Mouse (Mus musculus): ENCODE results near the gene Mknk2. TPM values are rescaled to one million over a fixed set of nuclear protein-coding genes. Genes with fewer than 3 reads are reported as not detected.

The Mknk2 gene
- total and polyA plus RNA-seq, 3 experiments: 47.4 to 184 (median 87.1) TPM

DNA sequence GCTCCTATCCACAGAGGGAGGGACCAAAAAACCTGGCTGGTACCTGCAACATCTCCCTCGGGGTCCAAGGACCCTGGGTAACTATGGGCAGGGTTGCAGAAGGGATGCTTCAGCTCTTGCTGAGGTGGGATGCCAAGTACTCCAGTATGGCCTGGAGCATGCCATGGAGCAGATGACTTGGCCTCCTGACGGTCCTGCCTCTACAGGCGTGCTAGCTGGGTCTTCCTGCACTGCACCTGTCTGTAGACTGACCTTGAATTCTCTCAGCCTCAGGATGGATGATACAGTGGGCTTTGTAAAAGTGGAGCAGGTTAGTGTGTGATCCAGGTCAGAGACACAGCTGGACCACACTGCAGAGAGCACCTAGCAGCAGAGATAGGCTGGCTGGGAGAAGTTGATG, 27.6 kb upstream of the Mknk2 start:
- H3K9ac ChIP-seq (ENCODE audit: control insufficient read depth, low read depth, low read length, poor library complexity, severe bottlenecking): no peak overlapping the region
- H3K4me3 ChIP-seq (ENCODE audit: control insufficient read depth in 1 of 2, insufficient read depth in 1 of 2, low read depth in 2 of 2, low read length in 2 of 2): no peak overlapping the region
- peaks cover 2 to 8% of the 10 kb centered on the region in 2 experiments; a peak in 2 of 4 replicates for H3K36me3 ChIP-seq (ENCODE audit: control insufficient read depth in 1 of 2, insufficient read depth in 2 of 2, low read length in 2 of 2)
- no peaks in the 10 kb centered on the region for H3K9me3 ChIP-seq (replicated peaks; ENCODE audit: insufficient read depth, low read length)
- no peak for TF ChIP-seq RAD21 (IDR thresholded peaks at IDR 0.05; ENCODE audit: low read depth, low read length)
- no peak for TF ChIP-seq MAX (IDR thresholded peaks at IDR 0.05; ENCODE audit: low read length)
- no peak for DNase-seq (ENCODE audit: low read depth, low spot score)
- peaks cover 4 to 16% of the 10 kb centered on the region in 2 experiments for H3K4me1 ChIP-seq (ENCODE audit: control insufficient read depth in 1 of 2, insufficient read depth in 2 of 2, low read length in 2 of 2)
- no peak overlapping the region for H3K27ac ChIP-seq (ENCODE audit: control insufficient read depth, low read depth, low read length)
- peaks cover 4% of the 10 kb centered on the region; the same call in 1 of the 2 replicates for H3K79me2 ChIP-seq (ENCODE audit: control insufficient read depth, insufficient read depth, low read length, poor library complexity)
- no peaks in the 10 kb centered on the region for H3K27me3 ChIP-seq (ENCODE audit: control insufficient read depth in 1 of 2, insufficient read depth in 2 of 2, low read length in 2 of 2)

DNA sequence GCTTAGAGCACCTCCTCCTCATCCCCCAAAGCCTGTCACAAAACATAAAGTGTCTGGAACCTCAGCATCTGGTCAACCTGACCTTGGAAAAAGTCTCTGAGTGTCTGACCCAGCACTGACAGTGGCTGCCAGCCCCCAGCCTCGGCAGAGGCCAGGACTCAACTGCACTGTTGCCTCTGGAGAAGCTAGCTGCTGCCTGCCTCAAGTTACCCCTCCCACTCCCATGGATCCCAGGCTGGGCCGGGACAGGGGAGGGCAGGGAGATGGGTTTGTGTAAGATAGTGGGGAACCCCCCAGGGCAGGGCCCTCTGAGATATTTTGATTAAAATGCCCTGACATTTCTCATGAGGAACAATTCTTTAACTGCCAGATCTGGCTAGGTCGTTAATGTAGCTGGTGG, 27.1 kb upstream of the Mknk2 start:
- H3K4me1 ChIP-seq (ENCODE audit: control insufficient read depth in 1 of 2, insufficient read depth in 2 of 2, low read length in 2 of 2): peaks cover 7 to 19% of the 10 kb centered on the region in 2 experiments
- no peak for DNase-seq (ENCODE audit: low read depth, low spot score)
- no peak overlapping the region for H3K27ac ChIP-seq (ENCODE audit: control insufficient read depth, low read depth, low read length)
- H3K4me3 ChIP-seq (ENCODE audit: control insufficient read depth in 1 of 2, insufficient read depth in 1 of 2, low read depth in 2 of 2, low read length in 2 of 2): no peak overlapping the region
- no peak overlapping the region for H3K9ac ChIP-seq (ENCODE audit: control insufficient read depth, low read depth, low read length, poor library complexity, severe bottlenecking)
- no peaks in the 10 kb centered on the region for H3K9me3 ChIP-seq (replicated peaks; ENCODE audit: insufficient read depth, low read length)
- H3K36me3 ChIP-seq (ENCODE audit: control insufficient read depth in 1 of 2, insufficient read depth in 2 of 2, low read length in 2 of 2): peaks cover 2 to 11% of the 10 kb centered on the region in 2 experiments; a peak in 2 of 4 replicates
- TF ChIP-seq GATA1 (IDR thresholded peaks at IDR 0.05; ENCODE audit: low read depth, low read length) (no peak), TBP (IDR thresholded peaks at IDR 0.05; ENCODE audit: low read depth, low read length) (no peak), MYC (IDR thresholded peaks at IDR 0.05; ENCODE audit: low read depth, low read length) (no peak), MEF2A (IDR thresholded peaks at IDR 0.05; ENCODE audit: extremely low read depth, insufficient replicate concordance, low read depth, low read length, poor library complexity, severe bottlenecking) (no peak), ZMIZ1 (IDR thresholded peaks at IDR 0.05; ENCODE audit: low read depth, low read length) (no peak), ZC3H11A (IDR thresholded peaks at IDR 0.05; ENCODE audit: low read depth, low read length) (no peak), ZKSCAN1 (IDR thresholded peaks at IDR 0.05; ENCODE audit: low read depth, low read length) (no peak), POLR2AphosphoS5 (IDR thresholded peaks at IDR 0.05; ENCODE audit: borderline replicate concordance, low read depth, low read length) (no peak), UBTF (IDR thresholded peaks at IDR 0.05; ENCODE audit: borderline replicate concordance, insufficient read depth, low read depth, low read length) (no peak)
- H3K27me3 ChIP-seq (ENCODE audit: control insufficient read depth in 1 of 2, insufficient read depth in 2 of 2, low read length in 2 of 2): no peaks in the 10 kb centered on the region
- H3K79me2 ChIP-seq (ENCODE audit: control insufficient read depth, insufficient read depth, low read length, poor library complexity): peaks cover 4% of the 10 kb centered on the region

GRCm38 (mm10) chr10:80704418-80704817, 26.5 kb upstream of the Mknk2 start:
- Histone ChIP-seq H3K27ac (ENCODE audit: control insufficient read depth, low read depth, low read length) (no peak overlapping the region), H3K4me1 (ENCODE audit: control insufficient read depth in 1 of 2, insufficient read depth in 2 of 2, low read length in 2 of 2) (peaks cover 11 to 23% of the 10 kb centered on the region in 2 experiments), H3K4me3 (ENCODE audit: control insufficient read depth in 1 of 2, insufficient read depth in 1 of 2, low read depth in 2 of 2, low read length in 2 of 2) (no peak overlapping the region), H3K27me3 (ENCODE audit: control insufficient read depth in 1 of 2, insufficient read depth in 2 of 2, low read length in 2 of 2) (no peaks in the 10 kb centered on the region), H3K9ac (ENCODE audit: control insufficient read depth, low read depth, low read length, poor library complexity, severe bottlenecking) (no peak overlapping the region), H3K9me3 (replicated peaks; ENCODE audit: insufficient read depth, low read length) (no peaks in the 10 kb centered on the region), H3K79me2 (ENCODE audit: control insufficient read depth, insufficient read depth, low read length, poor library complexity) (peaks cover 4% of the 10 kb centered on the region), H3K36me3 (ENCODE audit: control insufficient read depth in 1 of 2, insufficient read depth in 2 of 2, low read length in 2 of 2) (peaks cover 2 to 13% of the 10 kb centered on the region in 2 experiments; a peak in 2 of 4 replicates)
- no peak for DNase-seq (ENCODE audit: low read depth, low spot score)
- TF ChIP-seq GATA1 (IDR thresholded peaks at IDR 0.05; ENCODE audit: low read depth, low read length) (no peak), TBP (IDR thresholded peaks at IDR 0.05; ENCODE audit: low read depth, low read length) (no peak), TAL1 (IDR thresholded peaks at IDR 0.05; ENCODE audit: low read length) (no peak), HCFC1 (IDR thresholded peaks at IDR 0.05; ENCODE audit: low read depth, low read length) (no peak), ETS1 (IDR thresholded peaks at IDR 0.05; ENCODE audit: low read depth, low read length) (no peak), E2F4 (IDR thresholded peaks at IDR 0.05; ENCODE audit: borderline replicate concordance, low read depth, low read length) (no peak), MXI1 (IDR thresholded peaks at IDR 0.05; ENCODE audit: low read depth, low read length) (no peak)

Measured in MEL (cell line).